Mouse (Mus musculus): Measurements from ENCODE around the gene Dr1.
"Not testable (repeated sequence)": the region's sequence is repeated elsewhere in the genome, so short reads cannot be mapped to it uniquely, and the experiment has no call there.

Gene Dr1

GRCm38 (mm10) chr5:108268127-108269062 lies at the start of gene Dr1:
Gene Dr1, plus strand, starts transcription at chr5:108268897.
- DNase-seq (ENCODE audit: extremely low read depth, low read depth, low spot score), result peak; percentile 13

- no peak for DNase-seq (ENCODE audit: extremely low read depth, low read depth, low spot score)
Observed at GRCm38 (mm10) chr5:108224077-108224476, 44.6 kb upstream of the Dr1 start.

- no peak for DNase-seq (ENCODE audit: extremely low read depth, low read depth, low spot score)
Observed at GRCm38 (mm10) chr5:108226159-108226558, 42.5 kb upstream of the Dr1 start.

GRCm38 (mm10) chr5:108246314-108246765 lies 22.4 kb upstream of the Dr1 start:
- no peak for DNase-seq (ENCODE audit: extremely low read depth, low read depth, low spot score)

GRCm38 (mm10) chr5:108250033-108250432 lies 18.7 kb upstream of the Dr1 start:
- DNase-seq (ENCODE audit: extremely low read depth, low read depth, low spot score), result no peak

- DNase-seq (ENCODE audit: extremely low read depth, low read depth, low spot score), result no peak
Observed at GRCm38 (mm10) chr5:108255259-108255658, 13.4 kb upstream of the Dr1 start.

GRCm38 (mm10) chr5:108262722-108263121 lies 6.0 kb upstream of the Dr1 start:
- DNase-seq (ENCODE audit: extremely low read depth, low read depth, low spot score), result no peak

GRCm38 (mm10) chr5:108263785-108264184 lies 4.9 kb upstream of the Dr1 start:
- DNase-seq (ENCODE audit: extremely low read depth, low read depth, low spot score), result not testable (repeated sequence)

GRCm38 (mm10) chr5:108266990-108267389 lies 1.7 kb upstream of the Dr1 start:
- no peak for DNase-seq (ENCODE audit: extremely low read depth, low read depth, low spot score)

- no peak for DNase-seq (ENCODE audit: extremely low read depth, low read depth, low spot score)
Observed at GRCm38 (mm10) chr5:108269063-108269810, 540 bp downstream of the Dr1 start.

- DNase-seq (ENCODE audit: extremely low read depth, low read depth, low spot score), result no peak
Observed at GRCm38 (mm10) chr5:108269811-108270151, 1.1 kb downstream of the Dr1 start.

GRCm38 (mm10) chr5:108270415-108270814 lies 1.7 kb downstream of the Dr1 start:
- no peak for DNase-seq (ENCODE audit: extremely low read depth, low read depth, low spot score)

GRCm38 (mm10) chr5:108271345-108271744 lies 2.6 kb downstream of the Dr1 start:
- DNase-seq (ENCODE audit: extremely low read depth, low read depth, low spot score), result not testable (repeated sequence)

- no peak for DNase-seq (ENCODE audit: extremely low read depth, low read depth, low spot score)
Observed at GRCm38 (mm10) chr5:108286957-108287356, 18.3 kb downstream of the Dr1 start.

GRCm38 (mm10) chr5:108301567-108301966 lies 32.9 kb downstream of the Dr1 start:
- no peak for DNase-seq (ENCODE audit: extremely low read depth, low read depth, low spot score)

GRCm38 (mm10) chr5:108312224-108313064 lies 43.7 kb downstream of the Dr1 start, which contains the start of gene Pigg:
Gene Pigg, plus strand, starts transcription at chr5:108312609.
- DNase-seq (ENCODE audit: extremely low read depth, low read depth, low spot score), result no peak

- DNase-seq (ENCODE audit: extremely low read depth, low read depth, low spot score), result no peak
Observed at GRCm38 (mm10) chr5:108313065-108313860, 44.6 kb downstream of the Dr1 start.
